Mouse (Mus musculus): ENCODE measurements at regions not wholly inside any gene's neighbourhood (a gene's known extent, or its start where the extent isn't known, plus 50 kb on each side); places are given as distances from the start of the nearest gene placed in this dataset.

DNA sequence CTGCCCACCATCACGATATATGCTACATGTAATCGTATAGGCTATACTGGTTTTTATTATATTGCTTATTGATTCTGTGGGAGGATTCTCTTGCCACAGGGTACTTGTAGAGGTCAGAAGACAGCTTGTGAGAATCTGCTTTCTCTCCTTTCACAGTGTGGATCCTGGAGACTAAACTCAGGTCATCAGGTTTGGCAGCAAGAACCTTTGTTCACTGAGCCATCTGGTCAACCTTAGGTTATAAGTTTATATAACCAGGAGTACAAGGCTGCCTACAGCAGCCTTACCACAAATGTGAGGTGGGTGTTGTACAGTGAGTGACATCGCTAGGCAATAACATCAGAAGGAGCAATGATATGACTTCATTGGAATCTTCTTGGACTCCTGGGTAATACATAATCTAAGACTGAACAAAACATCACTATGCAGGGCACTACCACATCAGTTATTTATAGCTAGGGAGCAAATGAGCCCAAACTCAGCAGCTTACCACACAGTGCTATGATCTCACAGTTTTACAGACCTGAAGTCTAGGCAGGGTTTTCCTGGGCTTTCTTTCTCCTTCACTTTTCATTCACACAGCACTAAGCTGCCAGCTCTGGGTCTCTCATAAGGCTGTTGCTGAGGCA lies 89.0 kb downstream of the Gm815 start:
- peaks cover 22% of the 10 kb centered on the region for H3K4me1 ChIP-seq (ENCODE audit: control insufficient read depth, insufficient read depth, low read length)
- no peaks in the 10 kb centered on the region for H3K9me3 ChIP-seq (ENCODE audit: control insufficient read depth, low read length)
- H3K36me3 ChIP-seq (ENCODE audit: control insufficient read depth, insufficient read depth, low read length) = no peaks in the 10 kb centered on the region
- DNase-seq (ENCODE audit: low spot score, missing footprints) = peak; percentile 35
- H3K4me2 ChIP-seq = no peak overlapping the region
- no peak overlapping the region for H3K27ac ChIP-seq (ENCODE audit: low read depth, low read length)
- 96% methylated on average over 3 of the region's 3 CpGs for WGBS
- no peak overlapping the region for H3K4me3 ChIP-seq (ENCODE audit: low read depth, low read length)
- no peak for ATAC-seq (ENCODE audit: low FRiP score)
- H3K27me3 ChIP-seq (ENCODE audit: control insufficient read depth, insufficient read depth, low read length) = no peaks in the 10 kb centered on the region
- no peak overlapping the region for H3K9ac ChIP-seq (ENCODE audit: low read length)

DNA sequence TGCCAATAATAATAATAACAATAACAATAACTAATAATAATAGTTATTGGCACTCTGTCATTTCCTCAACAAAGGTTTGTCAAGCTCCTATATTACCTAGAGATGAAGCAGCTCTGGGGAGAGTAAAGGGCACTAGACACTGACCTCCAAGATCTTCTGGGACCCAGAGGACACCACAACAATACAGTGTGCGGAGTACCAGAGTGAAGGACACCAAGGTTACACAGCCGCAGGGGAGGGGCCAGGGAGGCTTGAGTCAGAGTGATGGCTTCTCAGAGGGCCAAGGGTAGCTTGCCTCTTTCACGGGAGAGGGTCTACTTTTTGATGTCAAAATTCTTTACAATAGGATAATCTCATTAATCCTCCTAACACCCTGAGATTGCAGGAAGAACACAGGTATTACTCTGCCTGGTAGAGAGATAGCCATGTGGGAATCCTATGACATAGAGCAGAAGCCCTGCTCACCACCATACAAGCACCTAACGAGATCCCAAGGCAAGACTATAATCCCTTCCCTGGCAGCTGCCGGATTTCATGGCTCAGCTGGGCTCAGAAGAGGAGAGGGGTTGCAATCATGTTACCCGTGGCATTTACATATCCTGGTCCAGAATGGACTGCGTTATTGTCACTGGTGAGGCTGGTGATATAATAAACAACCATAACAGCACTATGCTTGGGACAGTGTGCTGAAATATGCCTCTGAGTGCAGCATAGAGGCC lies 91.1 kb downstream of the Gm815 start:
- no peaks in the 10 kb centered on the region for H3K27me3 ChIP-seq (ENCODE audit: control insufficient read depth, insufficient read depth, low read length)
- 36% methylated on average over 7 of the region's 7 CpGs for WGBS
- H3K9me3 ChIP-seq (ENCODE audit: control insufficient read depth, low read length) = no peaks in the 10 kb centered on the region
- no peaks in the 10 kb centered on the region for H3K36me3 ChIP-seq (ENCODE audit: control insufficient read depth, insufficient read depth, low read length)
- peak overlapping the region; percentile 66 for H3K27ac ChIP-seq (ENCODE audit: low read depth, low read length)
- ATAC-seq (ENCODE audit: low FRiP score) = peak; percentile 42
- no peak overlapping the region for H3K9ac ChIP-seq (ENCODE audit: low read length)
- H3K4me1 ChIP-seq (ENCODE audit: control insufficient read depth, insufficient read depth, low read length) = peaks cover 22% of the 10 kb centered on the region
- H3K4me2 ChIP-seq = no peak overlapping the region
- H3K4me3 ChIP-seq (ENCODE audit: low read depth, low read length) = no peak overlapping the region
- no peak for DNase-seq (ENCODE audit: low spot score, missing footprints)

DNA sequence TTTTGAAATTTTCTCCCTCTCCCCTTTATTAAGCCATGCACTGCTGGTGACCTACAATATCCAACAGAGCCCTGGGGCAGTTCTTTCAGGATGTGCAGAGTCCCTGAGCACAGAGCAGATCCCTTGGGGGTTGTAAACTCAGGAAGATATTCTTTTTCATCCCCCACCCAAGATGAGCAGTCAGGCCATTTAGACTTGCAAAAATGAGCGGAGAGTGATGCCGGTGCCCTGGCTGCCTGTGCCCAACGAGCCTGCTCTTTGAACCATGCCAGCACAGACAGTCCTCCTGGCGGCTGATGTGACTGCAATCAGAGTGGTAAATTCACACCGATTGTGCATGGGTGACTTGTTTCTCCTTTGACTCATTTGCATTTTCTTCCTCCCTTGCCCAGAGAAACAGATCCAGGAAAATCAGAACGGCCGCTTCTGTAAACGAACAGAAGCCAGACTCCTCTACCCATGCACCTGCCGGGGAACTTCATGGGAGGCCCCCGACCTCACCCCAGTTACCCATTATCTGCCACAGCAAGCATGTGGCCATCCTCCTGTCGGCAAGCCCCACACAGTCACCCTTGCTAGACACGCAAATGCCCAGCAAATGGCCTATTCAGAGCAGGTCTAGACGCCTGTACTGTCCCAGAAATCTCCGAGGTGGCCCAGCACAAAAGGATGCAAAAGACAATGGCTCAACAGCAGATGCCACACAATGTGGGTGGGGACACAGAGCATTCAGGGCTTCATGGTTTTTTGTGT lies 92.4 kb downstream of the Gm815 start:
- Histone ChIP-seq H3K4me2 (peak overlapping the region; percentile 10; the same call in 1 of the 2 replicates), H3K36me3 (ENCODE audit: control insufficient read depth, insufficient read depth, low read length) (no peaks in the 10 kb centered on the region), H3K4me3 (ENCODE audit: low read depth, low read length) (no peak overlapping the region), H3K9me3 (ENCODE audit: control insufficient read depth, low read length) (no peaks in the 10 kb centered on the region), H3K4me1 (ENCODE audit: control insufficient read depth, insufficient read depth, low read length) (peaks cover 22% of the 10 kb centered on the region), H3K27me3 (ENCODE audit: control insufficient read depth, insufficient read depth, low read length) (no peaks in the 10 kb centered on the region), H3K9ac (ENCODE audit: low read length) (no peak overlapping the region; the same call in 1 of the 2 replicates), H3K27ac (ENCODE audit: low read depth, low read length) (peak overlapping the region; percentile 66)
- WGBS = 26% methylated on average over 14 of the region's 14 CpGs
- DNase-seq (ENCODE audit: low spot score, missing footprints) (peak; percentile 92), ATAC-seq (ENCODE audit: low FRiP score) (peak; percentile 80)

DNA sequence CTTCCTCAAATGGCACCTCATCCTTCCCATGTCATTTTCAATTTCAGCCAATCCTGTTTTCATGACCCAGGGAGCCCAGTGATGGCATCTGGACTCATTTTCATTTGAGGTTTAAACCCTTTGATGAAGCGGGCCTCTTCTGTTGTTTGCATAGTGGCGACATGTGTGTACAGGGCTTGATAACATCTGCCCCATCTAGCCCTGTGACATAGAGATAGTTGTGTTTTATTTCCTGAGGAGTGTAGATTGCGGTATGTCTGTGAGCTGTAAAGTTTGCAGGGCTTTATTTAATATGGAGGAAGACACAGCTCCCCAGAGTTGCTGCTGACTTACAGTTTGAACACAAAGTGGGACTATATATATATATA lies 92.9 kb downstream of the Gm815 start:
- H3K9ac ChIP-seq (ENCODE audit: low read length) = no peak overlapping the region
- H3K4me2 ChIP-seq = no peak overlapping the region
- H3K4me1 ChIP-seq (ENCODE audit: control insufficient read depth, insufficient read depth, low read length) = peaks cover 22% of the 10 kb centered on the region
- H3K36me3 ChIP-seq (ENCODE audit: control insufficient read depth, insufficient read depth, low read length) = no peaks in the 10 kb centered on the region
- no peak for DNase-seq (ENCODE audit: low spot score, missing footprints)
- 46% methylated on average over 3 of the region's 3 CpGs for WGBS
- H3K4me3 ChIP-seq (ENCODE audit: low read depth, low read length) = no peak overlapping the region
- peak; percentile 57 for ATAC-seq (ENCODE audit: low FRiP score)
- peak overlapping the region; percentile 66 for H3K27ac ChIP-seq (ENCODE audit: low read depth, low read length)
- H3K9me3 ChIP-seq (ENCODE audit: control insufficient read depth, low read length) = no peaks in the 10 kb centered on the region
- H3K27me3 ChIP-seq (ENCODE audit: control insufficient read depth, insufficient read depth, low read length) = no peaks in the 10 kb centered on the region

DNA sequence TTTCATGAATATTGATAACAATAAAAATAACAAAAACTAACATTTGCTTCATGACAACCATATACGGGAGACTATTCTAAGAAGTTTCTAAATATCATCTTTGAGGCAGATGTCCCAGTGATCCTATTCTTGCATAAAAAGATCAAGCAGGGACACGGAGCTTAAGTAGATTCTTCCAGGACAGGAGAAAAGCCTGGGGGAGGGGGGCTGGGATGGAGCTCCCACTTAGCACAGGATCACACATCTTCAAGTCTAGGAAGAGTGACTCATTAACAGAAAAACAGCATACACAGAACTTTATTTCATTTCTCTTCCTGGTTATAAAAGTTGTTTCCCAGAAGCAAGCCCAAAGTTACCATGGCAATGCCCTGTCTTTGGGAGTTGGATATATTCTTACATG lies 93.6 kb downstream of the Gm815 start:
- Histone ChIP-seq H3K36me3 (ENCODE audit: control insufficient read depth, insufficient read depth, low read length) (no peaks in the 10 kb centered on the region), H3K4me3 (ENCODE audit: low read depth, low read length) (no peak overlapping the region), H3K4me2 (no peak overlapping the region), H3K27me3 (ENCODE audit: control insufficient read depth, insufficient read depth, low read length) (no peaks in the 10 kb centered on the region), H3K4me1 (ENCODE audit: control insufficient read depth, insufficient read depth, low read length) (peaks cover 22% of the 10 kb centered on the region), H3K27ac (ENCODE audit: low read depth, low read length) (no peak overlapping the region), H3K9me3 (ENCODE audit: control insufficient read depth, low read length) (no peaks in the 10 kb centered on the region), H3K9ac (ENCODE audit: low read length) (no peak overlapping the region)
- ATAC-seq (ENCODE audit: low FRiP score) (no peak), DNase-seq (ENCODE audit: low spot score, missing footprints) (peak; percentile 83)
- 70% methylated on average over 2 of the region's 2 CpGs for WGBS

DNA sequence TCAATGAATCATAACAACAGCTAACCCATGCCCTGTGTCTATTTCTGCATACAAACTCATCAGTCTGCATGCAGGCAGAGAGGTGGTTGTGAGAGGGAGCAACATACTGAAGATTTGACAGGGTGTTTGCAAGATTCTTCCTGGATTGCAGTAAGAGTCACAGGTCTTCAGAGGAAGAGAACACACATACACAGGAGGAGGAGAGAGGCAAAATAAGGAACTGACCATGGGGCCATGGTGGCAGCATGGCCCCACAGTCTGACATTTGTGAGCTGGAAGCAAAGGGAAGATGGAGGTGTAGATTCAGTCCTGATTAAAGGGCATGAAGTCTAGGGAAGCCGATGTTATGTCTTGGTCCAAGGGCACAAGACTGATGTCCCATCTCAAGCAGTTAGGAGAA lies 101.0 kb downstream of the Gm815 start:
- no peaks in the 10 kb centered on the region for H3K9me3 ChIP-seq (ENCODE audit: control insufficient read depth, low read length)
- H3K4me3 ChIP-seq (ENCODE audit: low read depth, low read length) = no peak overlapping the region
- DNase-seq (ENCODE audit: low spot score, missing footprints) = peak; percentile 75
- WGBS = 100% methylated on average over 1 of the region's 1 CpGs
- no peak overlapping the region for H3K4me2 ChIP-seq
- no peaks in the 10 kb centered on the region for H3K27me3 ChIP-seq (ENCODE audit: control insufficient read depth, insufficient read depth, low read length)
- no peak for ATAC-seq (ENCODE audit: low FRiP score)
- no peak overlapping the region for H3K9ac ChIP-seq (ENCODE audit: low read length)
- H3K36me3 ChIP-seq (ENCODE audit: control insufficient read depth, insufficient read depth, low read length) = no peaks in the 10 kb centered on the region
- no peaks in the 10 kb centered on the region for H3K4me1 ChIP-seq (ENCODE audit: control insufficient read depth, insufficient read depth, low read length)
- H3K27ac ChIP-seq (ENCODE audit: low read depth, low read length) = no peak overlapping the region; the same call in 1 of the 2 replicates

DNA sequence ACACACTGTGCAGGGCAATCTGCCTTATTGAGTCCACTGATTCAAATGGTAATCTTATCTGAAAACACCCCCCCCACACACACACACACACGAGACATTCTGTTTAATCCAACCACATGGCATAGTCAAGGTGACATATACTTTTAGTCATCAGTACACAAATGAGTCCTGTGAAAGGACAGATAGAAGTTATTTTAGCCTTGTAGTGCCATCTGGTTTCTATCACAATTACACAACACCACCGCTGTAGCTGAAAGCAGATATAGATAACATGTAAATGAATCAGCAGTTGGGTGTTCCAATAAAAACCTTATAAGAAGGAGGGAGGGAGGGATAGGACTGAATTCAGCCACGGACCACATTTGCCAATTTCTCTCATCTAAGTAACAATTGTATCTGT lies 101.5 kb downstream of the Gm815 start:
- no peak overlapping the region for H3K4me3 ChIP-seq (ENCODE audit: low read depth, low read length)
- no peaks in the 10 kb centered on the region for H3K4me1 ChIP-seq (ENCODE audit: control insufficient read depth, insufficient read depth, low read length)
- H3K4me2 ChIP-seq = no peak overlapping the region
- H3K9me3 ChIP-seq (ENCODE audit: control insufficient read depth, low read length) = no peaks in the 10 kb centered on the region
- H3K27ac ChIP-seq (ENCODE audit: low read depth, low read length) = no peak overlapping the region
- H3K27me3 ChIP-seq (ENCODE audit: control insufficient read depth, insufficient read depth, low read length) = no peaks in the 10 kb centered on the region
- no peak for ATAC-seq (ENCODE audit: low FRiP score)
- no peaks in the 10 kb centered on the region for H3K36me3 ChIP-seq (ENCODE audit: control insufficient read depth, insufficient read depth, low read length)
- DNase-seq (ENCODE audit: low spot score, missing footprints) = no peak
- WGBS = 71% methylated on average over 3 of the region's 3 CpGs
- no peak overlapping the region for H3K9ac ChIP-seq (ENCODE audit: low read length)

DNA sequence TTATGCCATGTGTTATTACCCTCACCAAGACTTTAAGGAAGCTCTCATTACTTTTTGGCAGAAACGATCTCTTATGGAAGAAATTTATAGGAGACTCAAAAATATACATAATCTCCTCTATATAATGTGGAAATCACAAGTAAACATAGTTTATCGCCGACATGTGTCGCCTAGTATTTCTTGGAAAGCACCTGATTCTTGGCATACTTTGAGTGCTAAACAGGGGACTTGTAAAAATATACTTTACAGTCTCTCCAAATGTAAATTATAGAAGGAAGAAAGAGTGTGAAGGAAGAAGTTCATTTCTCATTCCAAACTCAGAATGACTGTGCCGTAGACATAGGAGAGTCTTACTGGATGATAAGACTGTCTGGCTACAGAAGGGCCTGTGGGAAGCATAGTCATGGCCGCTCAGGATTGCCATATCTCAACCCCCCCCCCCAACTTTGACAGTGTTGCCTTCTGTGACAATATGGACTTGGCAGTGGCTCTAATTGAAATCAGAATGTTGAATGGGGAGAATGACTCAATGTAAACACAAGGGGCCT lies 102.3 kb downstream of the Gm815 start:
- ATAC-seq (ENCODE audit: low FRiP score) (no peak), DNase-seq (ENCODE audit: low spot score, missing footprints) (peak; percentile 37)
- Histone ChIP-seq H3K9me3 (ENCODE audit: control insufficient read depth, low read length) (no peaks in the 10 kb centered on the region), H3K27me3 (ENCODE audit: control insufficient read depth, insufficient read depth, low read length) (no peaks in the 10 kb centered on the region), H3K4me3 (ENCODE audit: low read depth, low read length) (no peak overlapping the region), H3K9ac (ENCODE audit: low read length) (no peak overlapping the region), H3K36me3 (ENCODE audit: control insufficient read depth, insufficient read depth, low read length) (no peaks in the 10 kb centered on the region), H3K4me1 (ENCODE audit: control insufficient read depth, insufficient read depth, low read length) (no peaks in the 10 kb centered on the region), H3K4me2 (no peak overlapping the region), H3K27ac (ENCODE audit: low read depth, low read length) (no peak overlapping the region)
- WGBS = 94% methylated on average over 6 of the region's 6 CpGs

All from midbrain, embryonic 11.5 days (tissue).